Mouse (Mus musculus) central nervous system, embryonic 11.5 days (tissue): ENCODE measurements around the gene Ovgp1. TPM values are rescaled to one million over a fixed set of nuclear protein-coding genes. Genes with fewer than 3 reads are reported as not detected.

Experiments used
- polyA plus RNA-seq: library from polyadenylated mRNA; depleted of rRNA; stranded (reverse); fragments of >200 nt; gene quantifications from 2 replicates; pipeline ENCODE4 v1.2.3, GENCODE M21; 2012; rRNA removed

Ovgp1 gene
- polyA plus RNA-seq, result 7.6 and 18.3 TPM in 2 replicates

DNA sequence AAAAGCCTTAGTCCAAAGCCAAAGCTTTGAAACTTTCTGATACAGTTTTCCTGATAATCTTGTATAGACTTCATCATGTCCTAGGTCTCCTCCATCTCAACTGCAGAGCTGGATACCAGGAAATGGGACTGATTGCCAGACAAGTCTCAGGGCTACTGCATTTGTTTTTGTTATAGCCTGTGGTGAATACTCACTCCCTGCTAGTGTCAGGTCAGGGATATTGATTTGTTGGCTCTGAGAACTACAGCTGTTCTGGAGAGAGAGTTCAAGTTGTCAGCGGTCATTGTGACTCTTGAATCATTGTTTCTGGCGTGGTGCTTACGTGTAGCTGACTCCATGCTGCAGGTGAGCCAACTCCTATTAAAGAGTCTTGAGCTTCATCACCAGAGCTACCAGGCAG lies at the start of gene Ovgp1:
Gene Ovgp1 (plus strand): TSS at position 301 of the 400 bp plus-strand sequence.

DNA sequence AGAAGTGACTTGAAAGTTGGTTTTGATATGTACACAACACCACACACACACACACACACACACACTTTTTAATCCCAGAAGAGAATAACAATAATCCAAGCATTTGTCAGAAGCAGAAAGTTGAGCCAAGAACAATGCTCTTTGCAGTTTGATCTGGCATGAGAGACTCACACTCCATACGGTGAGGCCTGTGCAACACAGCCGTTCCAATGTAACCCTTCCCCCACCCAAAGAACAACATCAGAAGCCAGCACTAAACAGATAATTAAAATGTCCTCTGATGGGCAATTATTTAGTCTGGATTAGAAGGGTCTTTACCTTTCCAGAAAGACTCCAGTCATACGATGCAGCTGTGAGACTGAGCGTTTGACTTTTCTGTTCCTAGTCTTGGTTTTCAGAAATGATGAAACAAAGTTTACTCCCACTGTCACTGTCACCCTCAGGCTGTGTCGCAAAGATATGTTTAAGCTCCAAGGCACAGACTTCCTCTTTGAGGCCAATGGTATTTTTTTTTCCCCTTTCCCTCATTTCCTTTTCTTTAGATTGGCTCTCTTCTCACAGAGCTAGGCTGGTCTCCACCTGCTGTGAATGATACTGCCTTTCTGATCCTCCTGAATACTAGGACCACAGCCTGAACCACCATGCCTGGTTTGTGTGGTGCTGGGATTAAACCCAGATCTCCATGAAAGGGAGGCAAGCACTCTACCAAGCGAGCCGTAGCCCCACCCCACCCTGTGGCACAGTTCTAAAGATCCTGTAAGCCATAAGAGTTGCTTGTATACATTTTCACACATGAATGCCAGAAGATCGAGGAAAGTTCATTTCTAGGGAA lies 41.1 kb upstream of the Ovgp1 start, which contains the start of gene I830077J02Rik:
Gene I830077J02Rik (minus strand): TSS at position 425 of the 832 bp plus-strand sequence.

DNA sequence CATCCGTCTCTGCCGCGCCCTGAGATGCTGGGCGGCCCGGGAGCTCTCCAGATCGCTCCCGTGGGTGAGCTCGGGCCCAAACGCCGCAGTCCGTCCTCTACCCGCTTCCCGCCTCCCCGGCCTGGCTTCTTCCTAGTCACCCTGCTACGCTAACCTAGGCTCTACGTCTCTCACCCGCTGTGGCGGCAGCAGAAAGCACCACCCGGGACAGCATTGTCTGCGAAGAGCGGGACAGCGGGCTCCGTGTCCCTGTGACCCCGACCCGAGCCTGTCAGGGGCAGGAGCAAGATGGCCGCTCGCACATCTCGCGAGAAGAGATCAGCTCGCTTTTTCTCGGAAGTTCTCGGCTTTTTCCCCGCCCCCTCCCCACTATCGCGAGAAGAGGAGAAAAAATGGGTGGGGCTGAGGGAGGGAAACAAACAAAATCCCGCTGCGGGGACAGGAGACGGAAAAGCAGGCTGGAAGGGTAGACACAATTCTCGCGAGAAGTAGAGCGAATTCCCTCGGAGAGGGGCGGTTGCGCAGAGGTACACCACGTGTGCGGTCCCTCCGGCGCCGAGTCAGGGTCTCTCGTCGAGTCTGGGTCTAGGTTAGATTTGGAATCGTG lies 14.4 kb upstream of the Ovgp1 start, which contains the start of gene Wdr77:
Gene Wdr77 (plus strand): TSS at position 396 of the 607 bp plus-strand sequence.

DNA sequence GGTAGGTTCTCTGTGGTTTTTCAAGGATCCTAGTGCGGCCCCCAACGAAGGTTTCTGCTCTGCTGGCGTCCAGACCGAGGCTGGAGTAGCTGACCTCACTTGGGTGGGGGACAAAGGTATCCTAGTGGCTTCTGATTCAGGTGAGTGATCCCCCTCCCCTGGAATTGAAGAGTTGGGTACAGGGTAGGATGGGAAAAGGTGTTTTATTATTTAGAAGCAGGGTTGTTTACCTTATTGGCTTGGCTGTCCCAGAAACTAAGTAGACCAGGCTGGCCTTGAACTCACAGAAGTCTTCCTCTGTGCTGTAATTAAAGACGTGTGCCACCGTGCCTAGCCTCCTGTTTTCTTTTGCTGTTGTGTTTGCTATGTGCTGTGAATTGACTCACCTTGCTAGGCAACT lies 13.5 kb upstream of the Ovgp1 start, which contains the start of gene Atp5f1:
Gene Atp5f1 (minus strand): TSS at position 101 of the 400 bp plus-strand sequence.

DNA sequence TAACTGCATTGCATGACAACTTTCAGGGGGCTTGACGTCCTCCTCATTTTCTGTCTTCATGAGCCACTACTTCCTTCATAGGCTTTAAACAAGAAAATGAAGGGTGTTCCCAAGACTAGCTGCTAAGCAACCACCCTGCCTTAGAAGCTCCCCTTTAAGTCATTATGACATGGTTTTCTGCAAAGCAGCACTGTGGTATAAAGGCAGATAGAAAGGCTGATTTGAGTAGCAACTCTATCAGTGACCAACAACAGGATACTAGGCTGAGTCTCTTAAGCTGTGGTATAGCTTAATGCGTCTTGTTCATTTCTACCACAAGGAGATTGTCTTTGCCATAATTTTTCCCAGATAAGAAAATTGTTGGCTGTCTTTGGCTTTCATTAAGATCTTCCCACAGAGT lies 41.0 kb downstream of the Ovgp1 start, which contains the start of gene Pifo:
Gene Pifo (minus strand): TSS at position 101 of the 400 bp plus-strand sequence.

DNA sequence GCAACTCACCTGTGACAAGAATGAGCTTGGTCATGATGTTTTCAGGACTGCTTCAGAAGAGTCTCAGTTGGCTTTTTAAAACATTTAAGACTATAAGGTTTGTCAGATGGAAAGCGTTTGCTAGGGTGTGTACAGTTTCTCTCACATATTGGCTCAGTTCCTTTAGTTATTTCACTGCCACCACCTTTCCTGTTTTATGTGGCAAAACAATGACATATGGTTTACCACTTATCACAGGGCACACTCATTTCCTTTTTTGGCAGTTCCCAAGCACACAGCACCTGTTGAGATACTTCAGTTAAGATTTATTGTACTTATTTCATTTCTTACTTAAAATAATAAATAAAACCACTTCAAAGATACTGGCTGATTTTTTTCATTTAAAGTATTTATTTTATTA lies 59.3 kb downstream of the Ovgp1 start, which contains the start of gene Chil5:
Gene Chil5 (minus strand): TSS at position 34 of the 400 bp plus-strand sequence.

Other genes with a start within 250 kb of the Ovgp1 start
- 44.0 and 48.7 TPM in 2 replicates for gene Rap1a, start 172.4 kb upstream of the Ovgp1 start, polyA plus RNA-seq
- gene Adora3, start 102.9 kb upstream of the Ovgp1 start, polyA plus RNA-seq, result 0.07 TPM in 1 of 2 replicates, not detected in the other
- 0.08 and 0.17 TPM in 2 replicates for gene Tmigd3, start 102.8 kb upstream of the Ovgp1 start, polyA plus RNA-seq
- 1.1 and 1.2 TPM in 2 replicates for gene I830077J02Rik, start 41.0 kb upstream of the Ovgp1 start, polyA plus RNA-seq
- gene Wdr77, start 14.3 kb upstream of the Ovgp1 start, polyA plus RNA-seq, result 62.9 and 82.8 TPM in 2 replicates
- gene Atp5f1, start 13.6 kb upstream of the Ovgp1 start, polyA plus RNA-seq, result 271 and 331 TPM in 2 replicates
- 0.61 and 0.73 TPM in 2 replicates for gene Pifo, start 40.9 kb downstream of the Ovgp1 start, polyA plus RNA-seq
- 0.16 TPM in 1 of 2 replicates, not detected in the other for gene Chil5, start 59.1 kb downstream of the Ovgp1 start, polyA plus RNA-seq
- gene Chia1, start 139.5 kb downstream of the Ovgp1 start, polyA plus RNA-seq, result 0.16 and 0.26 TPM in 2 replicates
- not detected in 2 replicates for gene Chil3, start 193.9 kb downstream of the Ovgp1 start, polyA plus RNA-seq
- not detected in 2 replicates for gene Chil4, start 245.8 kb downstream of the Ovgp1 start, polyA plus RNA-seq